Comparison of ENCODE assay signal across 8 mouse cellular contexts in genomic region chr19:7020224-7020641, GRCm38 (mm10). TPM values are rescaled to one million over a fixed set of nuclear protein-coding genes. Genes with fewer than 3 reads are reported as not detected.
DNase-seq lines count a peak whose midpoint lies in the region; ATAC-seq and TF ChIP-seq lines count a peak whose summit lies in the region.

No protein-coding gene starts in this region.

- H3K36me3 ChIP-seq in liver, embryonic 15.5 days (replicated peaks) = peaks cover 75% of the 10 kb centered on the region
- peaks cover 69% of the 10 kb centered on the region for H3K36me3 ChIP-seq in neural tube, embryonic 15.5 days

- H3K4me1 ChIP-seq in embryonic fibroblast, embryonic 13.5 days (ENCODE audit: control insufficient read depth, insufficient read depth, low read length) = no peaks in the 10 kb centered on the region
- H3K4me1 ChIP-seq in liver, embryonic 15.5 days (replicated peaks) = peaks cover 46% of the 10 kb centered on the region
- H3K4me1 ChIP-seq in neural tube, embryonic 15.5 days = no peaks in the 10 kb centered on the region

- no peak overlapping the region for H3K4me3 ChIP-seq in gastrocnemius, adult 2 months
- H3K4me3 ChIP-seq in embryonic fibroblast, embryonic 13.5 days (ENCODE audit: insufficient read depth, low read length) = no peak overlapping the region
- peak overlapping the region; percentile 73 for H3K4me3 ChIP-seq in liver, embryonic 15.5 days (replicated peaks)
- no peak overlapping the region for H3K4me3 ChIP-seq in neural tube, embryonic 15.5 days (replicated peaks)

- peak overlapping the region; percentile 84; the same call in 1 of the 2 replicates for H3K9ac ChIP-seq in liver, embryonic 15.5 days
- H3K9ac ChIP-seq in neural tube, embryonic 15.5 days (replicated peaks) = no peak overlapping the region

- peak overlapping the region; percentile 88 for H3K4me2 ChIP-seq in liver, embryonic 15.5 days
- H3K4me2 ChIP-seq in neural tube, embryonic 15.5 days = no peak overlapping the region

- H3K27me3 ChIP-seq in liver, embryonic 15.5 days = no peaks in the 10 kb centered on the region
- no peaks in the 10 kb centered on the region for H3K27me3 ChIP-seq in neural tube, embryonic 15.5 days (replicated peaks)

- peak; percentile 43 for ATAC-seq in inflammation-experienced regulatory T-cells, adult 6 months
- no peak for ATAC-seq in liver, embryonic 15.5 days (ENCODE audit: insufficient read depth)
- ATAC-seq in neural tube, embryonic 15.5 days (ENCODE audit: low FRiP score) = peak; percentile 55

- 20% methylated on average over 3 of the region's 3 CpGs for WGBS in liver, embryonic 15.5 days (ENCODE audit: insufficient replicate concordance)
- 49% methylated on average over 3 of the region's 3 CpGs for WGBS in neural tube, embryonic 15.5 days

- intact Hi-C loops in gastrocnemius, adult 2 months (cut with DNase I) = loop anchor here (1.0 kb wide), 1 partner anchor 96 kb away; no protein-coding TSS in a partner anchor
- intact Hi-C loops in gastrocnemius, postnatal 14 days (cut with DNase I; ENCODE audit: low total_unique reads) = no loop called here

- no peaks in the 10 kb centered on the region for H3K9me3 ChIP-seq in liver, embryonic 15.5 days (replicated peaks)
- no peaks in the 10 kb centered on the region for H3K9me3 ChIP-seq in neural tube, embryonic 15.5 days (replicated peaks)

- peak; percentile 68 for TF ChIP-seq CTCF in gastrocnemius, adult 2 months (IDR thresholded peaks at IDR 0.05)
- TF ChIP-seq CTCF in embryonic fibroblast, embryonic 13.5 days (IDR thresholded peaks at IDR 0.05; ENCODE audit: borderline replicate concordance, insufficient read depth, low read length) = peak; percentile 60; the same call in 1 of the 2 replicates

- peak overlapping the region; percentile 38 for H3K27ac ChIP-seq in gastrocnemius, adult 2 months
- no peak overlapping the region for H3K27ac ChIP-seq in embryonic fibroblast, embryonic 13.5 days (ENCODE audit: insufficient read depth, low read length)
- peak overlapping the region; percentile 92 for H3K27ac ChIP-seq in liver, embryonic 15.5 days (replicated peaks)
- no peak overlapping the region for H3K27ac ChIP-seq in neural tube, embryonic 15.5 days (replicated peaks)

- TF ChIP-seq POLR2A in embryonic fibroblast, embryonic 13.5 days (IDR thresholded peaks at IDR 0.05; ENCODE audit: low read depth, low read length) = no peak

- DNase-seq in gastrocnemius, adult 2 months = peak; percentile 53
- no peak for DNase-seq in gastrocnemius, postnatal 14 days
- DNase-seq in adrenal gland, postnatal 14 days = peak; percentile 80
- no peak for DNase-seq in layer of hippocampus, postnatal 36 days

RNA-seq across cellular contexts. Expression of gene Fermt3, which starts 1.0 kb away (rescaled TPM):
- under 1 TPM; 0.71 to 0.86 TPM for total RNA-seq in gastrocnemius, adult 2 months (2021)
- 1 to 10 TPM; 2.0 to 2.2 TPM for total RNA-seq in gastrocnemius, postnatal 14 days (2021)
- total RNA-seq in adrenal gland, postnatal 14 days (2021) = 6.4 and 14.2 TPM in 2 replicates
- polyA plus RNA-seq in embryonic fibroblast, embryonic 13.5 days (2011; ENCODE audit: insufficient read length, low read depth, missing spikeins) = 0.35 and 1.3 TPM in 2 replicates
- polyA plus RNA-seq in inflammation-experienced regulatory T-cells, adult 6 months (2017; shearing (Covaris generic)) = 100 to 1,000 TPM; 253 to 288 (median 257) TPM
- 105 and 118 TPM in 2 replicates for polyA plus RNA-seq in liver, embryonic 15.5 days (2015; fragmentation: Nextera tagmentation; extraction: Ambion mirVana)
- 4.6 and 19.6 TPM in 2 replicates for polyA plus RNA-seq in neural tube, embryonic 15.5 days (2015; fragmentation: Nextera tagmentation; extraction: Ambion mirVana)
- total RNA-seq in layer of hippocampus, postnatal 36 days (2021) = 1 to 10 TPM; 3.9 to 5.0 TPM

RNA-seq across cellular contexts. Expression of gene Stip1, which starts 19.5 kb away (rescaled TPM):
- total RNA-seq in gastrocnemius, adult 2 months (2021) = 100 to 1,000 TPM in 1 of 2 experiments, 10 to 100 TPM in 1; 89.9 to 125 TPM
- total RNA-seq in gastrocnemius, postnatal 14 days (2021) = 10 to 100 TPM; 80.3 to 92.4 TPM
- total RNA-seq in adrenal gland, postnatal 14 days (2021) = 132 and 155 TPM in 2 replicates
- polyA plus RNA-seq in embryonic fibroblast, embryonic 13.5 days (2011; ENCODE audit: insufficient read length, low read depth, missing spikeins) = 192 and 195 TPM in 2 replicates
- polyA plus RNA-seq in inflammation-experienced regulatory T-cells, adult 6 months (2017; shearing (Covaris generic)) = 100 to 1,000 TPM; 104 to 160 (median 120) TPM
- 116 and 121 TPM in 2 replicates for polyA plus RNA-seq in liver, embryonic 15.5 days (2015; fragmentation: Nextera tagmentation; extraction: Ambion mirVana)
- polyA plus RNA-seq in neural tube, embryonic 15.5 days (2015; fragmentation: Nextera tagmentation; extraction: Ambion mirVana) = 210 and 232 TPM in 2 replicates
- 100 to 1,000 TPM; 216 to 229 TPM for total RNA-seq in layer of hippocampus, postnatal 36 days (2021)

RNA-seq across cellular contexts. Expression of gene Trpt1, which starts 24.3 kb away (rescaled TPM):
- 10 to 100 TPM; 22.5 to 26.1 TPM for total RNA-seq in gastrocnemius, adult 2 months (2021)
- total RNA-seq in gastrocnemius, postnatal 14 days (2021) = 10 to 100 TPM; 19.7 to 20.1 TPM
- total RNA-seq in adrenal gland, postnatal 14 days (2021) = 15.0 and 15.1 TPM in 2 replicates
- polyA plus RNA-seq in embryonic fibroblast, embryonic 13.5 days (2011; ENCODE audit: insufficient read length, low read depth, missing spikeins) = 4.4 and 5.1 TPM in 2 replicates
- 10 to 100 TPM in 1 of 3 experiments, 1 to 10 TPM in 2; 6.4 to 12.8 (median 8.2) TPM for polyA plus RNA-seq in inflammation-experienced regulatory T-cells, adult 6 months (2017; shearing (Covaris generic))
- polyA plus RNA-seq in liver, embryonic 15.5 days (2015; fragmentation: Nextera tagmentation; extraction: Ambion mirVana) = 1.6 and 2.3 TPM in 2 replicates
- 16.5 and 22.1 TPM in 2 replicates for polyA plus RNA-seq in neural tube, embryonic 15.5 days (2015; fragmentation: Nextera tagmentation; extraction: Ambion mirVana)
- 10 to 100 TPM; 13.1 to 17.8 TPM for total RNA-seq in layer of hippocampus, postnatal 36 days (2021)

RNA-seq across cellular contexts. Expression of gene Nudt22, which starts 24.3 kb away (rescaled TPM):
- 10 to 100 TPM; 12.8 to 15.9 TPM for total RNA-seq in gastrocnemius, adult 2 months (2021)
- 10 to 100 TPM; 15.7 to 18.9 TPM for total RNA-seq in gastrocnemius, postnatal 14 days (2021)
- total RNA-seq in adrenal gland, postnatal 14 days (2021) = 24.5 and 37.4 TPM in 2 replicates
- polyA plus RNA-seq in embryonic fibroblast, embryonic 13.5 days (2011; ENCODE audit: insufficient read length, low read depth, missing spikeins) = 11.4 and 16.9 TPM in 2 replicates
- polyA plus RNA-seq in inflammation-experienced regulatory T-cells, adult 6 months (2017; shearing (Covaris generic)) = 10 to 100 TPM; 23.7 to 35.3 (median 33.7) TPM
- 9.5 and 10.4 TPM in 2 replicates for polyA plus RNA-seq in liver, embryonic 15.5 days (2015; fragmentation: Nextera tagmentation; extraction: Ambion mirVana)
- polyA plus RNA-seq in neural tube, embryonic 15.5 days (2015; fragmentation: Nextera tagmentation; extraction: Ambion mirVana) = 24.8 and 25.9 TPM in 2 replicates
- 10 to 100 TPM; 13.8 to 14.3 TPM for total RNA-seq in layer of hippocampus, postnatal 36 days (2021)

RNA-seq across cellular contexts. Expression of gene Dnajc4, which starts 27.9 kb away (rescaled TPM):
- 10 to 100 TPM; 35.3 to 37.6 TPM for total RNA-seq in gastrocnemius, adult 2 months (2021)
- 10 to 100 TPM; 30.7 to 32.4 TPM for total RNA-seq in gastrocnemius, postnatal 14 days (2021)
- 44.4 and 47.4 TPM in 2 replicates for total RNA-seq in adrenal gland, postnatal 14 days (2021)
- 15.0 and 22.2 TPM in 2 replicates for polyA plus RNA-seq in embryonic fibroblast, embryonic 13.5 days (2011; ENCODE audit: insufficient read length, low read depth, missing spikeins)
- 10 to 100 TPM; 34.1 to 59.7 (median 59.0) TPM for polyA plus RNA-seq in inflammation-experienced regulatory T-cells, adult 6 months (2017; shearing (Covaris generic))
- polyA plus RNA-seq in liver, embryonic 15.5 days (2015; fragmentation: Nextera tagmentation; extraction: Ambion mirVana) = 10.2 and 10.9 TPM in 2 replicates
- polyA plus RNA-seq in neural tube, embryonic 15.5 days (2015; fragmentation: Nextera tagmentation; extraction: Ambion mirVana) = 24.8 and 28.1 TPM in 2 replicates
- 10 to 100 TPM; 21.9 to 22.9 TPM for total RNA-seq in layer of hippocampus, postnatal 36 days (2021)

Comparison
In these comparisons a context has a peak if more than half of its experiments do, and no peak if none do; other contexts are left out.
1. DNase-seq: peak in gastrocnemius, adult 2 months (single experiment) and adrenal gland, postnatal 14 days (single experiment); none in gastrocnemius, postnatal 14 days (single experiment) and layer of hippocampus, postnatal 36 days (0 of 2).
2. H3K27ac ChIP-seq: peak in gastrocnemius, adult 2 months (single experiment) and liver, embryonic 15.5 days (single experiment); none in embryonic fibroblast, embryonic 13.5 days (single experiment) and neural tube, embryonic 15.5 days (single experiment).